Mouse (Mus musculus): ENCODE data around the gene Pgr. TPM values are rescaled to one million over a fixed set of nuclear protein-coding genes. Genes with fewer than 3 reads are reported as not detected.

Gene Pgr
- 0.17 and 0.18 TPM in 2 replicates for polyA plus RNA-seq (2014; fragmentation: Nextera tagmentation; extraction: Ambion mirVana)

GRCm38 (mm10) chr9:8899616-8900202 lies at the start of gene Pgr:
Gene Pgr, plus strand, starts transcription at chr9:8899833.
- Histone ChIP-seq H3K9ac (ENCODE audit: low read length) (no peak within 1 kb of the TSS; the same call in 1 of the 2 replicates), H3K4me2 (ENCODE audit: low read depth) (peak within 1 kb of the TSS; percentile 97), H3K27ac (ENCODE audit: low read depth, low read length) (no peak within 1 kb of the TSS), H3K4me1 (ENCODE audit: control insufficient read depth, insufficient read depth, low read length) (0 out of 2 replicates have a peak, but pooled peaks cover 4% of the 10 kb centered on the region), H3K27me3 (ENCODE audit: control insufficient read depth, insufficient read depth, low read length) (peaks cover 31% of the 10 kb centered on the region), H3K4me3 (ENCODE audit: low read depth, low read length) (peak within 1 kb of the TSS; percentile 61), H3K36me3 (ENCODE audit: control insufficient read depth, insufficient read depth, low read length) (no peaks in the 10 kb centered on the region), H3K9me3 (ENCODE audit: control insufficient read depth, low read length) (no peaks in the 10 kb centered on the region)
- under 1% methylated on average over 16 of the region's 16 CpGs for WGBS
- DNase-seq (ENCODE audit: low spot score) (peak; percentile 12), ATAC-seq (ENCODE audit: insufficient read depth, low FRiP score, low TSS enrichment) (no peak)

GRCm38 (mm10) chr9:8857455-8857854 lies 42.2 kb upstream of the Pgr start:
- Histone ChIP-seq H3K4me1 (ENCODE audit: control insufficient read depth, insufficient read depth, low read length) (no peaks in the 10 kb centered on the region), H3K9ac (ENCODE audit: low read length) (no peak overlapping the region), H3K4me3 (ENCODE audit: low read depth, low read length) (no peak overlapping the region), H3K27ac (ENCODE audit: low read depth, low read length) (no peak overlapping the region), H3K9me3 (ENCODE audit: control insufficient read depth, low read length) (no peaks in the 10 kb centered on the region), H3K4me2 (ENCODE audit: low read depth) (no peak overlapping the region), H3K36me3 (ENCODE audit: control insufficient read depth, insufficient read depth, low read length) (no peaks in the 10 kb centered on the region), H3K27me3 (ENCODE audit: control insufficient read depth, insufficient read depth, low read length) (no peaks in the 10 kb centered on the region)
- DNase-seq (ENCODE audit: low spot score): no peak
- ATAC-seq (ENCODE audit: insufficient read depth, low FRiP score, low TSS enrichment): no peak
- 91% methylated on average over 2 of the region's 2 CpGs for WGBS

- WGBS: 85% methylated on average over 2 of the region's 2 CpGs
- Histone ChIP-seq H3K4me3 (ENCODE audit: low read depth, low read length) (no peak overlapping the region), H3K27ac (ENCODE audit: low read depth, low read length) (no peak overlapping the region), H3K36me3 (ENCODE audit: control insufficient read depth, insufficient read depth, low read length) (no peaks in the 10 kb centered on the region), H3K9me3 (ENCODE audit: control insufficient read depth, low read length) (no peaks in the 10 kb centered on the region), H3K9ac (ENCODE audit: low read length) (no peak overlapping the region), H3K4me2 (ENCODE audit: low read depth) (no peak overlapping the region), H3K27me3 (ENCODE audit: control insufficient read depth, insufficient read depth, low read length) (no peaks in the 10 kb centered on the region), H3K4me1 (ENCODE audit: control insufficient read depth, insufficient read depth, low read length) (no peaks in the 10 kb centered on the region)
- DNase-seq (ENCODE audit: low spot score) (no peak), ATAC-seq (ENCODE audit: insufficient read depth, low FRiP score, low TSS enrichment) (no peak)
Observed at GRCm38 (mm10) chr9:8868511-8868910, 31.1 kb upstream of the Pgr start.

- ATAC-seq (ENCODE audit: insufficient read depth, low FRiP score, low TSS enrichment): no peak
- no peaks in the 10 kb centered on the region for H3K36me3 ChIP-seq (ENCODE audit: control insufficient read depth, insufficient read depth, low read length)
- H3K4me3 ChIP-seq (ENCODE audit: low read depth, low read length): no peak overlapping the region
- no peak overlapping the region for H3K4me2 ChIP-seq (ENCODE audit: low read depth)
- 85% methylated on average over 5 of the region's 5 CpGs for WGBS
- H3K27me3 ChIP-seq (ENCODE audit: control insufficient read depth, insufficient read depth, low read length): peaks cover 11% of the 10 kb centered on the region
- H3K9ac ChIP-seq (ENCODE audit: low read length): no peak overlapping the region
- no peaks in the 10 kb centered on the region for H3K9me3 ChIP-seq (ENCODE audit: control insufficient read depth, low read length)
- no peaks in the 10 kb centered on the region for H3K4me1 ChIP-seq (ENCODE audit: control insufficient read depth, insufficient read depth, low read length)
- H3K27ac ChIP-seq (ENCODE audit: low read depth, low read length): no peak overlapping the region
- DNase-seq (ENCODE audit: low spot score): no peak
Observed at GRCm38 (mm10) chr9:8895205-8895604, 4.4 kb upstream of the Pgr start.

- 1% methylated on average over 41 of the region's 41 CpGs for WGBS
- Histone ChIP-seq H3K9ac (ENCODE audit: low read length) (peak overlapping the region; percentile 54), H3K4me2 (ENCODE audit: low read depth) (peak overlapping the region; percentile 97), H3K27me3 (ENCODE audit: control insufficient read depth, insufficient read depth, low read length) (peaks cover 31% of the 10 kb centered on the region), H3K9me3 (ENCODE audit: control insufficient read depth, low read length) (no peaks in the 10 kb centered on the region), H3K4me3 (ENCODE audit: low read depth, low read length) (peak overlapping the region; percentile 61), H3K36me3 (ENCODE audit: control insufficient read depth, insufficient read depth, low read length) (no peaks in the 10 kb centered on the region), H3K4me1 (ENCODE audit: control insufficient read depth, insufficient read depth, low read length) (0 out of 2 replicates have a peak, but pooled peaks cover 4% of the 10 kb centered on the region), H3K27ac (ENCODE audit: low read depth, low read length) (no peak overlapping the region)
- ATAC-seq (ENCODE audit: insufficient read depth, low FRiP score, low TSS enrichment) (peak; percentile 13), DNase-seq (ENCODE audit: low spot score) (peak; percentile 60)
Observed at GRCm38 (mm10) chr9:8900203-8901012, 775 bp downstream of the Pgr start.

GRCm38 (mm10) chr9:8901013-8901646 lies 1.5 kb downstream of the Pgr start:
- peak; percentile 67 for ATAC-seq (ENCODE audit: insufficient read depth, low FRiP score, low TSS enrichment)
- Histone ChIP-seq H3K27ac (ENCODE audit: low read depth, low read length) (no peak overlapping the region), H3K4me1 (ENCODE audit: control insufficient read depth, insufficient read depth, low read length) (0 out of 2 replicates have a peak, but pooled peaks cover 4% of the 10 kb centered on the region), H3K36me3 (ENCODE audit: control insufficient read depth, insufficient read depth, low read length) (no peaks in the 10 kb centered on the region), H3K9me3 (ENCODE audit: control insufficient read depth, low read length) (no peaks in the 10 kb centered on the region), H3K4me2 (ENCODE audit: low read depth) (peak overlapping the region; percentile 97), H3K27me3 (ENCODE audit: control insufficient read depth, insufficient read depth, low read length) (peaks cover 31% of the 10 kb centered on the region), H3K9ac (ENCODE audit: low read length) (peak overlapping the region; percentile 54), H3K4me3 (ENCODE audit: low read depth, low read length) (peak overlapping the region; percentile 61)
- under 1% methylated on average over 33 of the region's 36 CpGs for WGBS
- peak; percentile 54 for DNase-seq (ENCODE audit: low spot score)

- ATAC-seq (ENCODE audit: insufficient read depth, low FRiP score, low TSS enrichment) (peak; percentile 60), DNase-seq (ENCODE audit: low spot score) (peak; percentile 61)
- Histone ChIP-seq H3K27me3 (ENCODE audit: control insufficient read depth, insufficient read depth, low read length) (peaks cover 31% of the 10 kb centered on the region), H3K27ac (ENCODE audit: low read depth, low read length) (no peak overlapping the region), H3K9me3 (ENCODE audit: control insufficient read depth, low read length) (no peaks in the 10 kb centered on the region), H3K4me2 (ENCODE audit: low read depth) (peak overlapping the region; percentile 97), H3K9ac (ENCODE audit: low read length) (peak overlapping the region; percentile 54), H3K4me1 (ENCODE audit: control insufficient read depth, insufficient read depth, low read length) (0 out of 2 replicates have a peak, but pooled peaks cover 4% of the 10 kb centered on the region), H3K36me3 (ENCODE audit: control insufficient read depth, insufficient read depth, low read length) (no peaks in the 10 kb centered on the region), H3K4me3 (ENCODE audit: low read depth, low read length) (peak overlapping the region; percentile 61)
- WGBS: under 1% methylated on average over 45 of the region's 49 CpGs
Observed at GRCm38 (mm10) chr9:8901647-8902131, 2.1 kb downstream of the Pgr start.

GRCm38 (mm10) chr9:8902277-8902676 lies 2.6 kb downstream of the Pgr start:
- H3K4me2 ChIP-seq (ENCODE audit: low read depth): peak overlapping the region; percentile 97; the same call in 1 of the 2 replicates
- H3K9ac ChIP-seq (ENCODE audit: low read length): no peak overlapping the region
- peak overlapping the region; percentile 61; the same call in 1 of the 2 replicates for H3K4me3 ChIP-seq (ENCODE audit: low read depth, low read length)
- no peaks in the 10 kb centered on the region for H3K36me3 ChIP-seq (ENCODE audit: control insufficient read depth, insufficient read depth, low read length)
- no peak for ATAC-seq (ENCODE audit: insufficient read depth, low FRiP score, low TSS enrichment)
- H3K4me1 ChIP-seq (ENCODE audit: control insufficient read depth, insufficient read depth, low read length): 0 out of 2 replicates have a peak, but pooled peaks cover 4% of the 10 kb centered on the region
- H3K27ac ChIP-seq (ENCODE audit: low read depth, low read length): no peak overlapping the region
- WGBS: 21% methylated on average over 3 of the region's 3 CpGs
- peaks cover 31% of the 10 kb centered on the region for H3K27me3 ChIP-seq (ENCODE audit: control insufficient read depth, insufficient read depth, low read length)
- no peaks in the 10 kb centered on the region for H3K9me3 ChIP-seq (ENCODE audit: control insufficient read depth, low read length)
- DNase-seq (ENCODE audit: low spot score): no peak
